Mouse (Mus musculus): Measurements from ENCODE around the gene Slc25a21. TPM values are rescaled to one million over a fixed set of nuclear protein-coding genes. Genes with fewer than 3 reads are reported as not detected.

Gene Slc25a21
- polyA plus RNA-seq, 1 experiment from 2014 or later = 0.46 TPM

DNA sequence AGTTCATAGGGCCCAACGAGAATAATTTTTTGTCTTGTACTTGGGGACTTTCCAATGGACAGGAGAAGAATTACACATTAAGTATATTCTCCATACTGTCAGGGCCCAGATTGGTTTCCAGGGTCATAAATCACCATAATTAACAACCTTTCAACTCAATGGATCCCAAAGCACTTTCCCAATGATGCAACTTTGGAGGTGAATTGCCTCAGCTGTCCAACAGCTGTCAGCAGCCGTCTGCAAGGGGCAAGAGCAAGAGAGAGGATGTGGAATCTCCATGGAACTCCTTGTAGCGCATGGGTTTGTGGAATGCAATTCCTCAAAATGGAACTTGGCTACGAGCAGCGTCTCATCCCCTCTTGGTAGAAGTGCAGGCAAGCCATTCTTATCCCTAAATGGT is 302.3 kb downstream of the Slc25a21 start:
- no peaks in the 10 kb centered on the region for H3K4me1 ChIP-seq (ENCODE audit: control insufficient read depth, insufficient read depth, low read length)
- ATAC-seq (replicated peaks; ENCODE audit: extremely low read depth, insufficient read depth, low FRiP score) = no peak
- WGBS = 70% methylated on average over 5 of the region's 5 CpGs
- no peak overlapping the region for H3K4me2 ChIP-seq (ENCODE audit: low read depth, low read length)
- no peaks in the 10 kb centered on the region for H3K27me3 ChIP-seq (ENCODE audit: control insufficient read depth, insufficient read depth, low read length)
- no peak overlapping the region for H3K9ac ChIP-seq (ENCODE audit: low read length)
- no peaks in the 10 kb centered on the region for H3K9me3 ChIP-seq (replicated peaks; ENCODE audit: control insufficient read depth, low read length)
- H3K36me3 ChIP-seq (ENCODE audit: control insufficient read depth, insufficient read depth) = no peaks in the 10 kb centered on the region
- no peak overlapping the region for H3K27ac ChIP-seq (ENCODE audit: low read length)
- no peak overlapping the region for H3K4me3 ChIP-seq (ENCODE audit: low read length)

DNA sequence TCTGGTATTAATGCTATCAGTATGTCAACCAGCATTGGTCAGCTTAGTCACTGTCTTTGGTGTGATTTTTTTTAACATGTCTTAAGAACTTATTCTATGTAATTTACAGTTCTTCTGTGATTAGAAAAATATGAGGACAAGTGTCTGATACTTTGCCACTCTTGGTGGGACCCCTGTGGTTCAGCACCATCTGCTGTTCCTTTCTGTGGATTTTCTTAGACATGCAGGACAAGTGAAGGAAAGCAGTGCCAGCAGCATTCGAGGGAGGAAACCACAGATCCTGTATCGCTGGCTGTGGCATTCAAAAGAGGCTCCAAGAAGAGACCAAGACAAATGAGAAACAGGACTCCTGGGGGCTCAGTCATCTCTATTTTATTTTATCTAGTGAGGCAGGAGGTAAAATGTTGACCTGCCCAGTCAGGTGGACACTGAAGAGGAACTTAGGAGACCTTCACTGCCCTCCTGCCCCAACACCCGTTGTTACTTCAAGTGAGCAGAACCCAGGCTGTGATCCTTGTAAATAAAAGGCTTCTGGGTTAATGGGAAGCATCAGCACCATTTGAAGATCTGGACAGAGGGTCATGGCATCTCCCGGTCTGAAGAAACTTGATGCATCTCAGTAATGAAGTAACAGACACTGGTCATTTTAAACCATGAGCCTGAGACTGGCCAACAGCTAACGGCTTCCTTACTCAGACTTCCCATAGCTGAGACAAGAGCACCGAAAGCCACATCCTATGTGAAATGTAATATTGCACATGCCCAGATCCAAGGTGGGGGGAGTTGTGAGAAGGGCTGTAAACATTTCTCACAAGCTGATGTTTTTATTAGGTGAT is 306.2 kb downstream of the Slc25a21 start:
- ATAC-seq (replicated peaks; ENCODE audit: extremely low read depth, insufficient read depth, low FRiP score) = no peak
- Histone ChIP-seq H3K4me1 (ENCODE audit: control insufficient read depth, insufficient read depth, low read length) (no peaks in the 10 kb centered on the region), H3K27me3 (ENCODE audit: control insufficient read depth, insufficient read depth, low read length) (no peaks in the 10 kb centered on the region), H3K27ac (ENCODE audit: low read length) (no peak overlapping the region), H3K9ac (ENCODE audit: low read length) (no peak overlapping the region), H3K4me3 (ENCODE audit: low read length) (no peak overlapping the region), H3K36me3 (ENCODE audit: control insufficient read depth, insufficient read depth) (no peaks in the 10 kb centered on the region), H3K9me3 (replicated peaks; ENCODE audit: control insufficient read depth, low read length) (no peaks in the 10 kb centered on the region), H3K4me2 (ENCODE audit: low read depth, low read length) (no peak overlapping the region)
- WGBS = 72% methylated on average over 6 of the region's 6 CpGs

DNA sequence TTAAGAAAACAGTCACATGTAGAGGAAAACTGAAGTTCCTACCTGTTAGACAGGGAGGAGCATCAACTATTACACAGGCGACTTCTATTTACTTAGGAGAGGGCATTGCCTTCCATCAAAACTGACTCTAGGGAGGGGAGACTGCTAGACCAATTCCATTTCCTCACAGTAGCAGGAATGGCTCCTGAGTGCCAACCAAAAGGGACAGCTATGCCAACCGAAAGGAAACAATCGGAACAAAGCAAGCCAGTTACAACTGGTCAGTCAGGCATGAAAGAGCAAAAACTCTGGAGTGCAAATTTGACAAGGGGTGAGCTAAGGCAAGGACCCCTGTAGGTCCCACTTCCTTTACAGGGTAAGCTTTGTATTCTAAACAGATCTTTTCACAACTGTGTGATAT is 319.5 kb downstream of the Slc25a21 start:
- no peaks in the 10 kb centered on the region for H3K9me3 ChIP-seq (replicated peaks; ENCODE audit: control insufficient read depth, low read length)
- H3K27me3 ChIP-seq (ENCODE audit: control insufficient read depth, insufficient read depth, low read length) = no peaks in the 10 kb centered on the region
- H3K27ac ChIP-seq (ENCODE audit: low read length) = no peak overlapping the region
- 74% methylated on average over 3 of the region's 3 CpGs for WGBS
- no peak overlapping the region for H3K4me3 ChIP-seq (ENCODE audit: low read length)
- H3K9ac ChIP-seq (ENCODE audit: low read length) = no peak overlapping the region
- no peaks in the 10 kb centered on the region for H3K36me3 ChIP-seq (ENCODE audit: control insufficient read depth, insufficient read depth)
- no peak overlapping the region for H3K4me2 ChIP-seq (ENCODE audit: low read depth, low read length)
- no peaks in the 10 kb centered on the region for H3K4me1 ChIP-seq (ENCODE audit: control insufficient read depth, insufficient read depth, low read length)
- no peak for ATAC-seq (replicated peaks; ENCODE audit: extremely low read depth, insufficient read depth, low FRiP score)

DNA sequence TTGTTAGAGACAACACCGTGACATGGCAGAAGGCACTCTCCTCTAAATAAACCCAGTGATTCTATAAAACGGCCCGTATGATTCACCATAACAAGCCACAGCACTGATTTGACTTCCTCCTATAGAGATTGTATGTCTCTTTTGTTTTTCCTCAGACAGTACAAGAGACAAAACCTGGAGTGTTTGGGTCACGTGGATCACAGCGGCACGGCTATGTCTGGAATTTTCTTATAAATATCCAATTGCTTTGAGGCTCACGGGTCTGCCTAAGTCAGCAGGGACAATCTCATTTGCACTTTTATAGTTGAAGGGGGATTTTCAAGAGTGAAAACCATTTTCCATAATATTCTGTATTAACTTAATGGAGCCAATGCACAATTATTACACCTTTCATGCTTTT is 320.7 kb downstream of the Slc25a21 start:
- ATAC-seq (replicated peaks; ENCODE audit: extremely low read depth, insufficient read depth, low FRiP score) = no peak
- WGBS = 56% methylated on average over 7 of the region's 7 CpGs
- H3K4me1 ChIP-seq (ENCODE audit: control insufficient read depth, insufficient read depth, low read length) = no peaks in the 10 kb centered on the region

DNA sequence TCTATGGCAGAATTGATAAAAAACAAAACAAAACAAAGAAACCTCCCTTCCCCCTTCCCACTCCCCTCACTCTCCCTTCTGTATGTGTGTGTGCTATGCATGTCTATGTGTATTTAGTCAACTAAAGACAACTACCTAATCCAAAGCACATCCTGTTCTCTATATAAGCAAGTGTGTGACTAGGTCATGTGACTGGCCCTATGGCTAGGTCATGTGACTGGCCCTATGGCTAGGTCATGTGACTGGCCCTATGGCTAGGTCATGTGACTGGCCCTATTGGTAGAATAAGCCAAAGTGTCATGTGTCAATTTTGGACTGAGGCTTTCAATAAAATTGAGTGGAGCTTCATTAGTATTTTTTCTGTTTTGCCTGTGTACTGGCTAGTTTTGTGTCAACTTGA is 324.1 kb downstream of the Slc25a21 start:
- Histone ChIP-seq H3K4me1 (ENCODE audit: control insufficient read depth, insufficient read depth, low read length) (no peaks in the 10 kb centered on the region), H3K9ac (ENCODE audit: low read length) (no peak overlapping the region), H3K4me3 (ENCODE audit: low read length) (no peak overlapping the region), H3K9me3 (replicated peaks; ENCODE audit: control insufficient read depth, low read length) (no peaks in the 10 kb centered on the region), H3K36me3 (ENCODE audit: control insufficient read depth, insufficient read depth) (no peaks in the 10 kb centered on the region), H3K4me2 (ENCODE audit: low read depth, low read length) (no peak overlapping the region), H3K27ac (ENCODE audit: low read length) (no peak overlapping the region), H3K27me3 (ENCODE audit: control insufficient read depth, insufficient read depth, low read length) (no peaks in the 10 kb centered on the region)
- no peak for ATAC-seq (replicated peaks; ENCODE audit: extremely low read depth, insufficient read depth, low FRiP score)

More for the DNA sequence above, 320.7 kb downstream of the Slc25a21 start:
- no peak overlapping the region for H3K4me2 ChIP-seq (ENCODE audit: low read depth, low read length)
- no peak overlapping the region for H3K4me3 ChIP-seq (ENCODE audit: low read length)
- no peak overlapping the region for H3K9ac ChIP-seq (ENCODE audit: low read length)
- H3K27me3 ChIP-seq (ENCODE audit: control insufficient read depth, insufficient read depth, low read length) = no peaks in the 10 kb centered on the region
- H3K27ac ChIP-seq (ENCODE audit: low read length) = no peak overlapping the region
- no peaks in the 10 kb centered on the region for H3K36me3 ChIP-seq (ENCODE audit: control insufficient read depth, insufficient read depth)
- no peaks in the 10 kb centered on the region for H3K9me3 ChIP-seq (replicated peaks; ENCODE audit: control insufficient read depth, low read length)

DNA sequence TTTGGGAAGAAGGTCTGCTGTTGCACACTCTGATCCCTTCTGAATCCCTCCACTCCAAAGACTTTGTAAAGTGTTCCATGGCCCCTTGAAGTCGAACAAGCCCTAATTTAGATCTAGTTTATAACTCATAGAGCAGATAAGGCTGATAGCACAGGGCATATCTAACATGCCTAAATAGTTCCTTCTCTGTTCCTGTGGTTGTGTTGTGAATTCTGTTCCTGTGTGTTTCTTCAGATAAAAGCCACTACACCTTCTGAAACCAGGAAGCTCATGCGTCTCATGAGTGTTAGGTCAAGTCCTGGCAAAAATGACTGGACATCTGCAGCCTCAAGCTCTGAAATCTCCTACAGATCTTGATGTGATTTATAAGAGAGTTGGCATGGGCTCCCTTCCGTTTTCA is 326.7 kb downstream of the Slc25a21 start:
- no peaks in the 10 kb centered on the region for H3K4me1 ChIP-seq (ENCODE audit: control insufficient read depth, insufficient read depth, low read length)
- H3K36me3 ChIP-seq (ENCODE audit: control insufficient read depth, insufficient read depth) = no peaks in the 10 kb centered on the region
- 73% methylated on average over 3 of the region's 3 CpGs for WGBS
- H3K4me2 ChIP-seq (ENCODE audit: low read depth, low read length) = no peak overlapping the region
- H3K9ac ChIP-seq (ENCODE audit: low read length) = no peak overlapping the region
- H3K9me3 ChIP-seq (replicated peaks; ENCODE audit: control insufficient read depth, low read length) = no peaks in the 10 kb centered on the region
- no peak for ATAC-seq (replicated peaks; ENCODE audit: extremely low read depth, insufficient read depth, low FRiP score)
- H3K27ac ChIP-seq (ENCODE audit: low read length) = no peak overlapping the region
- no peak overlapping the region for H3K4me3 ChIP-seq (ENCODE audit: low read length)
- H3K27me3 ChIP-seq (ENCODE audit: control insufficient read depth, insufficient read depth, low read length) = no peaks in the 10 kb centered on the region

DNA sequence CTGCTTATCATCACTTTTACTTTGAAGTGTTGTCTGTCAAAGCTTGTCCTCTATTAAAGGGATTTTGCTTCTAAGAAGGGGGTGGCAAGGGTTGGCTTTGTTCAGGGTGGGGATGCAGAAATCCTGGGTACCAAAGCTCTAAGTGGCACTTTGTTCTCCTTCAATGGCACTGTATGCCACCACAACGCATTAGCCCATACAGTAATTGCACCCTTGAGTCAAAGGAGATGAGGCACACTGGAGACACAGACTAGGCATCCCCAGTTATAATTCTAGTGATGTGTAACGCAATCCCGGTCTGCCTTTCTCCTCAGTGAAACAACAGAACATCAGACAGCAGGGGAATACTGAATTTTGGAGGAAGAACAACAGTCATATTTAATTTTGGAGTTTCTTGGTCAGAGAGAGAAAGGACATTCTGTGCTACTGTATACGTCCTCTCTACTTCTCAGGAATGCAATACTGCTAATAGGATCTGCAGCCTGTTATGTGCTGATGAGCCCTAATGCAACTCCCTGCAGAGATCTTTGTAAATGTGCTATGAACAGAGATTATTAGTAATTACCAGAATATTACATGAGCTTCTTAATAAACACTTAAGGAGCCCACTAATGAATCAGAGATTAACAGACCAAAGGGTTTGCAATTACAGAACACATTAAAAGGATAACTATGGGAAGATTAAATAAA is 333.3 kb downstream of the Slc25a21 start:
- no peak for ATAC-seq (replicated peaks; ENCODE audit: extremely low read depth, insufficient read depth, low FRiP score)
- WGBS = 74% methylated on average over 4 of the region's 4 CpGs
- Histone ChIP-seq H3K27ac (ENCODE audit: low read length) (no peak overlapping the region), H3K36me3 (ENCODE audit: control insufficient read depth, insufficient read depth) (no peaks in the 10 kb centered on the region), H3K27me3 (ENCODE audit: control insufficient read depth, insufficient read depth, low read length) (no peaks in the 10 kb centered on the region), H3K9me3 (replicated peaks; ENCODE audit: control insufficient read depth, low read length) (no peaks in the 10 kb centered on the region), H3K4me1 (ENCODE audit: control insufficient read depth, insufficient read depth, low read length) (no peaks in the 10 kb centered on the region), H3K9ac (ENCODE audit: low read length) (no peak overlapping the region), H3K4me3 (ENCODE audit: low read length) (no peak overlapping the region), H3K4me2 (ENCODE audit: low read depth, low read length) (no peak overlapping the region)

DNA sequence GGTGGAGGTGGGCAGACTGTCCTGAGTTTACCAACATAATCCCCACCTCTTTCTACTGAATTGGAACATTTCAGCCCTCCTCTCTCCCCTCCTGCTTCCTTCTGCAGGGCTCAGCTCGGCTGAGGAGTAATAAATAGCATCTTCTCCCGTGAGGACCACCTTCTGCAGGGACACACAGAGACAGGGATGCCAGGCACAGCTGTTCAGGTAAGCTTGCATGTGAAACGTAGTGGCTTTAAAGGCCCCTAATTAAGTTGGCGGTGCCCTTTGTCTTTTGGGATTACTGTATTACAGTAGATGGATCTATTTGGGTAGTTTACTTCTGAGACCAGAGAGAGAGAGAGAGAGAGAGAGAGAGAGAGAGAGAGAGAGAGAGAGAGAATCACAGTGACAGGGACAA is 344.6 kb downstream of the Slc25a21 start:
- ATAC-seq (replicated peaks; ENCODE audit: extremely low read depth, insufficient read depth, low FRiP score) = no peak
- WGBS = 43% methylated on average over 4 of the region's 4 CpGs
- no peaks in the 10 kb centered on the region for H3K36me3 ChIP-seq (ENCODE audit: control insufficient read depth, insufficient read depth)
- no peaks in the 10 kb centered on the region for H3K27me3 ChIP-seq (ENCODE audit: control insufficient read depth, insufficient read depth, low read length)
- H3K9me3 ChIP-seq (replicated peaks; ENCODE audit: control insufficient read depth, low read length) = no peaks in the 10 kb centered on the region
- H3K4me3 ChIP-seq (ENCODE audit: low read length) = no peak overlapping the region
- no peak overlapping the region for H3K4me2 ChIP-seq (ENCODE audit: low read depth, low read length)
- H3K9ac ChIP-seq (ENCODE audit: low read length) = no peak overlapping the region
- H3K4me1 ChIP-seq (ENCODE audit: control insufficient read depth, insufficient read depth, low read length) = no peaks in the 10 kb centered on the region
- no peak overlapping the region for H3K27ac ChIP-seq (ENCODE audit: low read length)

DNA sequence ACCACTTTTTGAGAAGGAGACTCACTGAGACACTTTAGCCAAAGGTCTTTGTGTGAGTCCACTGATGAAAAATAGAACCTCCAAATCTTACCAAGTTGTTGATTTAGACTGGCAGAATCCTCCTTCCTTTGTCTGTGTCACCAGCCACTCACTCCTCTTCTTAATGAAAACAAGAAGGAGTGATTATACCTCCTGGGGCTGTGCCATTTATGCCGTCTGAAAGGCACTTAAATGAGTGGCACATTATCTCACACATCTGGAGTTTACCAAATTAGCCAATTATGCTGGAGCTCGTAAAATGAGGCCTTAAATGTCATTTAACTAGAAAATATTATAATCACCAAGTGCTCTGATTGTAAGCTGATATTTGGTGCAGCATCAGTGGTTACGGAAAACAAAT is 345.8 kb downstream of the Slc25a21 start:
- no peak overlapping the region for H3K4me3 ChIP-seq (ENCODE audit: low read length)
- H3K27ac ChIP-seq (ENCODE audit: low read length) = no peak overlapping the region
- no peaks in the 10 kb centered on the region for H3K4me1 ChIP-seq (ENCODE audit: control insufficient read depth, insufficient read depth, low read length)
- ATAC-seq (replicated peaks; ENCODE audit: extremely low read depth, insufficient read depth, low FRiP score) = no peak
- no peaks in the 10 kb centered on the region for H3K9me3 ChIP-seq (replicated peaks; ENCODE audit: control insufficient read depth, low read length)
- H3K27me3 ChIP-seq (ENCODE audit: control insufficient read depth, insufficient read depth, low read length) = no peaks in the 10 kb centered on the region
- H3K36me3 ChIP-seq (ENCODE audit: control insufficient read depth, insufficient read depth) = no peaks in the 10 kb centered on the region
- 53% methylated on average over 3 of the region's 3 CpGs for WGBS
- H3K4me2 ChIP-seq (ENCODE audit: low read depth, low read length) = no peak overlapping the region
- H3K9ac ChIP-seq (ENCODE audit: low read length) = no peak overlapping the region

Data from heart, embryonic 16.5 days (tissue).